Mouse (Mus musculus) T-helper 1 cell (primary cell): ENCODE results near the gene Pigyl.

Experiments used
- in situ Hi-C: fragments of 300-600 bp; cut with MboI, MseI; formaldehyde crosslinking; loops from one replicate; pipeline ENCODE4 v1.15.1; 2025; ENCODE audit warnings: high pct_unique_total_duplicates

Pigyl gene

DNA sequence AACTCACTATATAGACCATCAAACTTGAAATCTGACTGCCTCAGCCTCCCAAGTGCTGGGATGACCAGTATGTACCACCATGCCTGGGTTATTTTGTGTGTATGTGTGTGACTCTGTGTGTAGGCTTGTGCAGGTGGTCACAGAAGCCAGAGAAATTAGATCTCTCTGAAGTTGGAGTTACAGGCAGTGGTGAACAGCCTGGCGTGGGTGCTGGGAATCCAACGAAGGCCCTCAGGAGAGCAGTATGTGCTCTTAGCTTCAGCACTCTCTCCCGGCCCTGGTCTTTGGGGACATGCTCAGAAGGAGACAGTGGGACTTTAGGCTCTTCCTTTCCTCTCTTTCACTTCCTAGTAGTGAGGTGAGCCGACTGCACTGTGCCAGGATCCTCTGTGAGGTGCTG lies 15.7 kb downstream of the Pigyl start:
- in situ Hi-C loops: loop anchor here (5.0 kb wide), 1 partner anchor 40 kb away; no protein-coding TSS in a partner anchor

DNA sequence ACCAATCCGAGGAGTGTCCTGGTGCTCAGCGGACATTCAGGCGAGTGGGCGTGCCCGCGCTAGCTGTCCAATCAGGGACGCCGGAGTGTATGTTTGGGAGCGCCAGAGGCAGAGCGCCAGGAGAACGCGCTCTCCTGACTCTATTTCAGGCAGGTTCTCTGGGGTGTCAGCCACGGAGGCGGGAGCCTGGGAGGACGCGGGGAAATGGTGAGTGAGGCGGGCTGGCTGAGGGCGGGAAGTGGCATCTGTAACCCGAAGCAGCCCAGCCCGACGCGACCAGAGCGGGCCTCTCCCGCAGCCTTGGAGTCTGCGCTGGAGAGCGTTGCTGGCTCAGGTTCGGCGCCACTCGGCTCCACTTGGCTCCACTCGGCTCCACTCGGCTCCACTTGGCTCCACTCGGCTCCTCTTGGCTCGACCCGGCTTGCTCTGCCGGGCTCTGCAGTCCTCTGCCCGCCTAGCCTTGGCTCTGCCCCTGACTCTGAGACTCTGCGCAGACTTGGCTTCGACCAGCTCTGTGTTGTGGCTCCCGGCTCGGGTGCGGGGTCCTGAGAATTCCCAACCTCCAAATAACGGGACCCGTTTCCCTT lies 31.5 kb downstream of the Pigyl start, which contains the start of gene Zfp872:
TSS of gene Zfp872 (plus strand) at position 66 of the 587 bp plus-strand sequence.
- in situ Hi-C loops: no loop called here

DNA sequence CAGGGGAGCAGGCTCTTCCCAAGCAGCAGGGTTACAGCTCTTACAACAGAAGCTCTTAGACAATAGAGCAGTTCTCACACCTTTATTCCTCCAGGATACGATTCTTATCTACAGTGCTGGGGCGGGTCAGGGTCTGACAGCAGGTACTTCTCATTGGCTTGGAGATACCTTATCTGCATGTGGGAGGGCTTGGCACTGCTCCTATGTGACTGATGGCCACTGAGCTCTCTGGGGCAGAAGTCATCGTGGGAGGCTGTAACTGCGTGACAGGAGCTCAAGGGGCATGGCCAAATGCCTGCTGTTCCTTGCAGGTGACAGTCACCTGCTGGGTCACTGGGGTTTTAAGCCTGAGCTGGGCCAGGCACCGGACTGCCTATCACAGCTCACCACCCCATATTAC lies 39.8 kb downstream of the Pigyl start:
- in situ Hi-C loops: no loop called here
